Mouse (Mus musculus) left cerebral cortex, postnatal 36 days (tissue): ENCODE measurements around the gene Rho. TPM values are rescaled to one million over a fixed set of nuclear protein-coding genes. Genes with fewer than 3 reads are reported as not detected.
A peak's percentile ranks its signal among the peaks of the same experiment; 100 is the strongest.

Source experiments
- DNase-seq, 2 experiments: peaks; one replicate each; pipeline ENCODE4 v3.0.0; 2021 to 2022; ENCODE audit warnings: low spot score in 2 of 2, mixed read lengths in 1 of 2
- intact Hi-C: fragments of 180-260 bp; cut with DNase I; formaldehyde crosslinking; loops from one replicate; pipeline ENCODE4 v1.15.1; 2025
- total RNA-seq, 2 experiments: library from RNA; stranded (reverse); gene quantifications; 2 replicates each; pipeline ENCODE4 v1.2.3; 2021

Rho gene
- total RNA-seq = under 1 TPM; 0.17 to 0.70 TPM

- DNase-seq = no peak
- intact Hi-C loops = no loop called here
These were observed at the start of gene Rho for GRCm38 (mm10) chr6:115931639-115932038. Gene Rho (plus strand): TSS chr6:115931748.

- intact Hi-C loops = no loop called here
- DNase-seq = no peak
These were observed 47.5 kb upstream of the Rho start for GRCm38 (mm10) chr6:115884018-115884417.

- intact Hi-C loops = no loop called here
- DNase-seq = no peak
These were observed 44.7 kb upstream of the Rho start for GRCm38 (mm10) chr6:115886894-115887293.

- no peak for DNase-seq
- intact Hi-C loops = no loop called here
These were observed 43.3 kb upstream of the Rho start for GRCm38 (mm10) chr6:115888296-115888695.

- no peak for DNase-seq
- intact Hi-C loops = no loop called here
These were observed 40.9 kb upstream of the Rho start for GRCm38 (mm10) chr6:115890601-115891000.

GRCm38 (mm10) chr6:115891061-115891460, 40.5 kb upstream of the Rho start:
- DNase-seq = peak; percentile 57 to 71
- intact Hi-C loops = no loop called here

- intact Hi-C loops = no loop called here
These were observed 40.0 kb upstream of the Rho start for GRCm38 (mm10) chr6:115891497-115892061.

GRCm38 (mm10) chr6:115892363-115892762, 39.2 kb upstream of the Rho start:
- intact Hi-C loops = no loop called here
- no peak for DNase-seq

More at GRCm38 (mm10) chr6:115891497-115892061, 40.0 kb upstream of the Rho start:
- DNase-seq = peak; percentile 85 to 88

- intact Hi-C loops = no loop called here
- no peak for DNase-seq
These were observed 35.2 kb upstream of the Rho start for GRCm38 (mm10) chr6:115896346-115896745.

- no peak for DNase-seq
These were observed 34.4 kb upstream of the Rho start for GRCm38 (mm10) chr6:115897117-115897516.

GRCm38 (mm10) chr6:115897926-115898520, 33.5 kb upstream of the Rho start:
- intact Hi-C loops = no loop called here

More at GRCm38 (mm10) chr6:115897117-115897516, 34.4 kb upstream of the Rho start:
- intact Hi-C loops = no loop called here

GRCm38 (mm10) chr6:115901062-115901461, 30.5 kb upstream of the Rho start:
- DNase-seq = peak; percentile 74
- intact Hi-C loops = loop anchor here (2.0 to 10.0 kb wide), 5 partner anchors 46 to 241 kb away; partner anchors contain the start of genes Ift122, Mbd4 and Plxnd1

More at GRCm38 (mm10) chr6:115897926-115898520, 33.5 kb upstream of the Rho start:
- no peak for DNase-seq

GRCm38 (mm10) chr6:115901489-115901931, 30.0 kb upstream of the Rho start:
- DNase-seq = no peak
- intact Hi-C loops = loop anchor here (2.0 to 10.0 kb wide), 5 partner anchors 47 to 241 kb away; partner anchors contain the start of genes Ift122, Mbd4 and Plxnd1

- intact Hi-C loops = loop anchor here (5.0 to 10.0 kb wide), 4 partner anchors 48 to 240 kb away; partner anchors contain the start of genes Ift122 and Mbd4
- DNase-seq = peak in 1 of 2 experiments; percentile 32
These were observed 29.0 kb upstream of the Rho start for GRCm38 (mm10) chr6:115902545-115902944.

GRCm38 (mm10) chr6:115905568-115905967, 26.0 kb upstream of the Rho start:
- intact Hi-C loops = loop anchor here (10.0 kb wide), 1 partner anchor 51 kb away; the partner anchor contains the start of genes Ift122 and Mbd4
- DNase-seq = no peak

- no peak for DNase-seq
- intact Hi-C loops = loop anchor here (10.0 kb wide), 1 partner anchor 52 kb away; the partner anchor contains the start of genes Ift122 and Mbd4
These were observed 25.1 kb upstream of the Rho start for GRCm38 (mm10) chr6:115906455-115906854.

GRCm38 (mm10) chr6:115906871-115907270, 24.7 kb upstream of the Rho start:
- DNase-seq = no peak
- intact Hi-C loops = loop anchor here (10.0 kb wide), 1 partner anchor 52 kb away; the partner anchor contains the start of genes Ift122 and Mbd4

- DNase-seq = no peak
- intact Hi-C loops = loop anchor here (10.0 kb wide), 1 partner anchor 54 kb away; the partner anchor contains the start of genes Ift122 and Mbd4
These were observed 23.0 kb upstream of the Rho start for GRCm38 (mm10) chr6:115908421-115908982.

- intact Hi-C loops = loop anchor here (10.0 kb wide), 1 partner anchor 54 kb away; the partner anchor contains the start of genes Ift122 and Mbd4
- no peak for DNase-seq
These were observed 22.5 kb upstream of the Rho start for GRCm38 (mm10) chr6:115909052-115909451.

GRCm38 (mm10) chr6:115909940-115910339, 21.6 kb upstream of the Rho start:
- no peak for DNase-seq
- intact Hi-C loops = loop anchor here (10.0 kb wide), 1 partner anchor 55 kb away; the partner anchor contains the start of genes Ift122 and Mbd4
